Mouse (Mus musculus): ENCODE data around the gene Spata22. TPM values are rescaled to one million over a fixed set of nuclear protein-coding genes. Genes with fewer than 3 reads are reported as not detected.

The Spata22 gene
- not detected for polyA plus RNA-seq (2014; fragmentation: Illumina TruSeq; extraction: RNeasy Lipid Tissue Mini Kit (QIAGEN cat#74804); ENCODE audit: low read depth, low replicate concordance)

GRCm38 (mm10) chr11:73329442-73329841 lies at the start of gene Spata22, which contains the start of the genes Aspa and Gm49340:
Spata22 (plus strand) TSS chr11:73329741.
Aspa (minus strand) TSS chr11:73329596.
Gm49340 (plus strand) TSS chr11:73329741.

DNA sequence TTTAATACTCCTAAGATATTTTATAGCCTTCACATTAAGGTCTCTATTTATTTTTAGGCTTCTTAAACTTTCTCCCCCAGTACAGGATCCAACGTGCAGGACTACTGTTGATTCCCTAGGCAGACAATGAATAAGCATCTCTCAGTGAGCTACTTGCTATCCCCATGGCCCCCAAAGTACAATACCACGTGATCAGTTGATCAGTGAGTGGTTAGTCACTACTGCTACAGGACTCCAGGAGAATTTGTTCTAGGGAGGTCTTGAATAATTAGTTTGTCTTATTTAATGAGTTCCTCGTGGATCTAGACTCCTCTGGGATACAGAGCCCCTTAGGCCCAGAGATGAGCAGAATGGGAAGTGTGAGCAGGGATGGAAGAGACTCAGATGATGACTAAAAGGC lies 20.9 kb downstream of the Spata22 start, which contains the start of gene Olfr20:
Gene Olfr20, plus strand, starts transcription at position 301 of the 400 bp plus-strand sequence.

DNA sequence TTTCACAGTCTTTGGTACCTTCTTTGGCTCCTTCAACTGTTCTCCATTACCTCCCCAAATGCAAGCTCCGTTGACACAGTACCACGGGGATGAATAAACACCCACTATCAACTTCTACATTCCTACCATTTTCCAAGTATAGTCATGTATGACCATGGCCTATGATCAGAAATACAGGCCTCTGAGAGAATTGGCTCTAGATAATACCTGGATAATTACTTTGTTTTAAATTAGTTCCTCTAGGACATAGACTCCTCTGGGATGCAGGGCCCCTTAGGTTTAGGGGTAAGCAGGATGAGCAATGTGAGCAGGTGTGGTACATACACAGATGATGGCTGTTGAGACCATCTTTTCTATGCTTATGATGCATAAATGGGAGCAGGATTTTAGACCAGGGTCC lies 41.4 kb downstream of the Spata22 start, which contains the start of gene Olfr376:
Gene Olfr376, plus strand, starts transcription at position 301 of the 400 bp plus-strand sequence.

Other genes starting within 250 kb of the Spata22 start
- gene Itgae, start 239.2 kb upstream of the Spata22 start, polyA plus RNA-seq (2014; fragmentation: Illumina TruSeq; extraction: RNeasy Lipid Tissue Mini Kit (QIAGEN cat#74804); ENCODE audit: low read depth, low replicate concordance): not detected
- 0.16 TPM for gene Haspin, start 191.4 kb upstream of the Spata22 start, polyA plus RNA-seq (2014; fragmentation: Illumina TruSeq; extraction: RNeasy Lipid Tissue Mini Kit (QIAGEN cat#74804); ENCODE audit: low read depth, low replicate concordance)
- gene P2rx5, start 169.3 kb upstream of the Spata22 start, polyA plus RNA-seq (2014; fragmentation: Illumina TruSeq; extraction: RNeasy Lipid Tissue Mini Kit (QIAGEN cat#74804); ENCODE audit: low read depth, low replicate concordance): 15.8 TPM
- gene Emc6, start 152.7 kb upstream of the Spata22 start, polyA plus RNA-seq (2014; fragmentation: Illumina TruSeq; extraction: RNeasy Lipid Tissue Mini Kit (QIAGEN cat#74804); ENCODE audit: low read depth, low replicate concordance): 60.5 TPM
- gene Tax1bp3, start 152.7 kb upstream of the Spata22 start, polyA plus RNA-seq (2014; fragmentation: Illumina TruSeq; extraction: RNeasy Lipid Tissue Mini Kit (QIAGEN cat#74804); ENCODE audit: low read depth, low replicate concordance): 50.8 TPM
- gene Ctns, start 130.7 kb upstream of the Spata22 start, polyA plus RNA-seq (2014; fragmentation: Illumina TruSeq; extraction: RNeasy Lipid Tissue Mini Kit (QIAGEN cat#74804); ENCODE audit: low read depth, low replicate concordance): 10.9 TPM
- 1.7 TPM for gene Shpk, start 130.3 kb upstream of the Spata22 start, polyA plus RNA-seq (2014; fragmentation: Illumina TruSeq; extraction: RNeasy Lipid Tissue Mini Kit (QIAGEN cat#74804); ENCODE audit: low read depth, low replicate concordance)
- 0.37 TPM for gene Trpv1, start 95.4 kb upstream of the Spata22 start, polyA plus RNA-seq (2014; fragmentation: Illumina TruSeq; extraction: RNeasy Lipid Tissue Mini Kit (QIAGEN cat#74804); ENCODE audit: low read depth, low replicate concordance)
- gene Trpv3, start 62.4 kb upstream of the Spata22 start, polyA plus RNA-seq (2014; fragmentation: Illumina TruSeq; extraction: RNeasy Lipid Tissue Mini Kit (QIAGEN cat#74804); ENCODE audit: low read depth, low replicate concordance): 0.13 TPM
- gene Aspa, start 145 bp upstream of the Spata22 start, polyA plus RNA-seq (2014; fragmentation: Illumina TruSeq; extraction: RNeasy Lipid Tissue Mini Kit (QIAGEN cat#74804); ENCODE audit: low read depth, low replicate concordance): 5.5 TPM
- gene Gm49340, start within 50 bp of the Spata22 start, polyA plus RNA-seq (2014; fragmentation: Illumina TruSeq; extraction: RNeasy Lipid Tissue Mini Kit (QIAGEN cat#74804); ENCODE audit: low read depth, low replicate concordance): not detected
- not detected for gene Olfr20, start 21.0 kb downstream of the Spata22 start, polyA plus RNA-seq (2014; fragmentation: Illumina TruSeq; extraction: RNeasy Lipid Tissue Mini Kit (QIAGEN cat#74804); ENCODE audit: low read depth, low replicate concordance)
- not detected for gene Olfr376, start 41.5 kb downstream of the Spata22 start, polyA plus RNA-seq (2014; fragmentation: Illumina TruSeq; extraction: RNeasy Lipid Tissue Mini Kit (QIAGEN cat#74804); ENCODE audit: low read depth, low replicate concordance)
- gene Olfr1, start 69.9 kb downstream of the Spata22 start, polyA plus RNA-seq (2014; fragmentation: Illumina TruSeq; extraction: RNeasy Lipid Tissue Mini Kit (QIAGEN cat#74804); ENCODE audit: low read depth, low replicate concordance): not detected
- not detected for gene Olfr378, start 98.7 kb downstream of the Spata22 start, polyA plus RNA-seq (2014; fragmentation: Illumina TruSeq; extraction: RNeasy Lipid Tissue Mini Kit (QIAGEN cat#74804); ENCODE audit: low read depth, low replicate concordance)
- not detected for gene Olfr380, start 127.8 kb downstream of the Spata22 start, polyA plus RNA-seq (2014; fragmentation: Illumina TruSeq; extraction: RNeasy Lipid Tissue Mini Kit (QIAGEN cat#74804); ENCODE audit: low read depth, low replicate concordance)
- gene Olfr381, start 161.9 kb downstream of the Spata22 start, polyA plus RNA-seq (2014; fragmentation: Illumina TruSeq; extraction: RNeasy Lipid Tissue Mini Kit (QIAGEN cat#74804); ENCODE audit: low read depth, low replicate concordance): not detected
- not detected for gene Olfr382, start 187.5 kb downstream of the Spata22 start, polyA plus RNA-seq (2014; fragmentation: Illumina TruSeq; extraction: RNeasy Lipid Tissue Mini Kit (QIAGEN cat#74804); ENCODE audit: low read depth, low replicate concordance)